Mouse (Mus musculus) ES-Bruce4 (cell line): Measurements from ENCODE around the gene Zfp316.

Experiments
- CTCF ChIP-seq: IDR thresholded peaks from one replicate; pipeline ENCODE4 v1.8.1; 2011; ENCODE audit warnings: low read depth, low read length
- EP300 ChIP-seq: IDR thresholded peaks from 2 replicates; pipeline ENCODE4 v1.6.1; 2011; ENCODE audit warnings: low read depth, low read length; ENCODE audit not compliant: insufficient read depth
- POLR2A ChIP-seq: IDR thresholded peaks from one replicate; pipeline ENCODE4 v1.8.1; 2011; ENCODE audit warnings: low read length; ENCODE audit not compliant: insufficient read depth

GRCm38 (mm10) chr5:143205015-143205414 is 64.8 kb downstream of the Zfp316 start:
- TF ChIP-seq POLR2A (no peak), EP300 (no peak), CTCF (peak; percentile 65)
